Mouse (Mus musculus) kidney, postnatal 4 days (tissue): ENCODE measurements around the gene Tmco1.
A peak's percentile ranks its signal among the peaks of the same experiment; 100 is the strongest.
"Not testable (repeated sequence)": the region's sequence is repeated elsewhere in the genome, so short reads cannot be mapped to it uniquely, and the experiment has no call there.

ENCODE experiments used
- DNase-seq, 2 experiments: peaks; one replicate each; pipeline ENCODE4 v3.0.0; 2021; ENCODE audit warnings: mixed read lengths in 2 of 2

Gene Tmco1

DNA sequence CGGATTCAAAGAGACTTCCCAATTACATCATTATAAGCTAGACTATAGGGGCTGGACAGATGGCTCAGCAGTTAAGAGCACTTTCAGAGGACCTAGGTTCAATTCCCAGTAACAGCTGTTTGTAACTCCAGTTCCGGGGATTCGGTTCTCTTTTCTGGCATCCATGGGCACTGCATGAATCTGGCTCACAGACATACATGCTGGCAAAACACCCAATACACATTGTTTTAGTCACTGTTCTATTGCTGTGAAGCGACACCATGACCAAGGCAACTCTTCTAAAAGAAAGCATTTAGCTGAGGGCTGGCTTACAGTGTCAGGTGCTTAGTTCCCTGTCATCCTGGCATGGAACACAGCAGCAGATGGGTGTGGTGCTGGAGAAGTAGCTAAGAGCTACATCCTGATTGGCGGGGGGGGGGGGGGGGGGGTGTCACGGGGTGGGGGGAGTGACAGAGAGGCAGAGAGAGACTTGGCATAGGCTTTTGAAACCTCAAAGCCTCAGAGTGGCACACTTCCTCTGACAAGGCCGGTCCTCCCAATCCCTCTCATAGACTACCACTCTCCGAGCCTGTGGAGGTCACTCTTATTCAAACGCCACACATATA is 31.1 kb downstream of the Tmco1 start:
- DNase-seq, result no peak

DNA sequence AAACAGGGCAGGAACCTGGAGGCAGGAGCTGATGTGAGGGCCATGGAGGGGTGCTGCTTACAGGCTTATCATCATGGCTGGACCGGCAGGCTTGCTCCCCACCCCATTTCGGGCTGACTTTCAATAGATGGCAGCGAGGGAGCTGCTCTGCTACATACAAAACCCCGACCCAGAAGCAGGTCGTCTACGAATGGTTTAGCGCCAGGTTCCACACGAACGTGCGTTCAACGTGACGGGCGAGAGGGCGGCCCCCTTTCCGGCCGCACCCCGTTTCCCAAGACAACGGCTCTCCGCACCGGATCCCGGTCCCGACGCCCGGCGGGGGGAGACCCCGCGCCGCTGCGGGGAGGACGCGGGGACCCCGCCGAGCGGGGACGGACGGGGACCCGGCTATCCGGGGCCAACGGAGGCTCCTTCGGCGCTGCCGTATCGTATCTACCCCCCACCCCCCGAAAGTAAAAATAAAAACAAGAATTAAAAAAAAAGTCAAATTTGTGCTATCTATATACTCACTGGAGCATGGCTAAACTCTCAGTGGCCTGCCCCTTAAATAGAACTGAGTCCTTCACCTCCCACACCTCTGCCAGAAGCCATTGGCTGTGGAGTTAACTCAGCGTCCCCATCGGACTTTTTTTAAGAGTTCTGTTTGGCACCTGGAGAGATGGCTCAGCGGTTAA is 32.1 kb downstream of the Tmco1 start:
- no peak for DNase-seq

DNA sequence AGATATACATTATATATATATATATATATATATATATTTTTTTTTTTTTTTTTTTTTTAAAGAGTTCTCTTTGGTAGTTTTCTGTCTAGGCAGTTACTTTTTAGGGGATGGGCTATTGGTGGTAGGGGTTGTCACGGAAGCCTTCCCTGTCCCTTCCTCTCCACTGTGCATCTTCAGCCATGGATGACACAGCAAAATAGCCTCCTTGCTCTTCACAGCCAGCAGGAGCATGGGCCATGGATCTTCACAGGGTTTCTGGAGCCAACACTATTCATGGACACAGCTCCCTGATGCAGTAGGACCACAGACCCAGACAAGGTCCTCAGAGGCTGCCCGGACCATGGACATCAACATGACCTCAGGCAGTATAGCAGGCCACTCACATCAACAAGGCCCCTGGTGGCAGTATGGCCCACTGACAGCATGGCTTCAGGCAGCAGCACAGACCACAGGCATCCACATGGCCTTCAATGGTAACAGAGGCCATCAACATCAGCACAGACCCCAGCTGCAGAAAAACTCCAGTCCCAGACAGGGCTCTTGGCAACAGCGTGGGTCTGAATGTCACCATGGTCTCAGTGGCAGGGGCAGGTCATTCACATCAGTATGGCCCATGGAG is 32.8 kb downstream of the Tmco1 start:
- no peak for DNase-seq

DNA sequence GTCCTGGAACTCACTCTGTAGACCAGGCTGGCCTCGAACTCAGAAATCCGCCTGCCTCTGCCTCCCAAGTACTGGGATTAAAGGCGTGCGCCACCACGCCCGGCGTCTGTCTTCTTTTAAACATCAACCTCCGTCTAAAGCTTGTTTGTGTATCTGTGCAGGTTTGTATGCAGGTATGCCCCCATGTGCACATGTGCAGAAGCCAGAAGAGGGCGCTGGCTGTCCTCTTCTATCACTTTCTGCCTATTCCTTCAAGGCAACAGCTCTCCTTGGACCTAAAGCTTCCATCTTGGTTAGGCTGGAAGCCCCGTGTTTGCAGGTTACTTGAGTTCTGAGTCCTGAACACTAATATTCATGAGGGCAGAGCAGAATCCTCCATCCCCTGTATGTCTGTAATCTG is 34.7 kb downstream of the Tmco1 start:
- DNase-seq, result no peak

DNA sequence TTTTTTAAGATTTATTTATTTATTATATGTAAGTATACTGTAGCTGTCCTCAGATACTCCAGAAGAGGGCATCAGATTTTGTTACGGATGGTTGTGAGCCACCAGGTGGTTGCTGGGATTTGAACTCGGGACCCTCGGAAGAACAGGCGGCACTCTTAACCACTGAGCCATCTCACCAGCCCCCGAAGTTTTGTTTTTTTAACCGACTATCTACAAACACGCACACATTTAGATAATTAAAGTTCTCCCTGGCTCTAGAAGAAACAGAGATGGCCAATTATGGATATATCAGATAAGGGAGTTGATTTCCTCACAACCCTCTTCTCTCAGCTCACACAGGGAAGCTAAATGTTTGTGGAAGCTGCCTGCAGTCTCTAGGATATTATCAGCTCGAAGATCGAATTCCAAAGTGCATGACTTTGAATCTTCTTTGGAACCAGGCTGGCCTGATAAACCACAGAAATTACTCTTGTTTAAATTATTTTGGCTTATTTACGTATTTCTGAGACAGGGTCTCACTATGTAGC is 37.9 kb downstream of the Tmco1 start:
- DNase-seq, result not testable (repeated sequence)

DNA sequence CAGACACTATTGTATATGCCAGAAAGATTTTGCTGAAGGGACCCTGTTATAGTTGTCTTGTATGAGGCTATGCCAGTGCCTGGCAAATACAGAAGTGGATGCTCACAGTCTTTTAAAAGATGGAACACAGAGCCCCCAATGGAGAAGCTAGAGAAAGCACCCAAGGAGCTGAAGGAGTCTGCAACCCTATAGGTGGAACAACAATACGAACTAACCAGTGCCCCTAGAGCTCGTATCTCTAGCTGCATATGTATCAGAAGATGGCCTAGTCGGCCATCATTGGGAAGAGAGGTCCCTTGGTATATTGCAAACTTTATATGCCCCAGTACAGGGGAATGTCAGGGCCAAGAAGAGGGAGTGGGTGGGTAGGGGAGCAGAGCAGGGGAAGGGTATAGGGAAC is 41.0 kb downstream of the Tmco1 start:
- DNase-seq, result not testable (repeated sequence)

DNA sequence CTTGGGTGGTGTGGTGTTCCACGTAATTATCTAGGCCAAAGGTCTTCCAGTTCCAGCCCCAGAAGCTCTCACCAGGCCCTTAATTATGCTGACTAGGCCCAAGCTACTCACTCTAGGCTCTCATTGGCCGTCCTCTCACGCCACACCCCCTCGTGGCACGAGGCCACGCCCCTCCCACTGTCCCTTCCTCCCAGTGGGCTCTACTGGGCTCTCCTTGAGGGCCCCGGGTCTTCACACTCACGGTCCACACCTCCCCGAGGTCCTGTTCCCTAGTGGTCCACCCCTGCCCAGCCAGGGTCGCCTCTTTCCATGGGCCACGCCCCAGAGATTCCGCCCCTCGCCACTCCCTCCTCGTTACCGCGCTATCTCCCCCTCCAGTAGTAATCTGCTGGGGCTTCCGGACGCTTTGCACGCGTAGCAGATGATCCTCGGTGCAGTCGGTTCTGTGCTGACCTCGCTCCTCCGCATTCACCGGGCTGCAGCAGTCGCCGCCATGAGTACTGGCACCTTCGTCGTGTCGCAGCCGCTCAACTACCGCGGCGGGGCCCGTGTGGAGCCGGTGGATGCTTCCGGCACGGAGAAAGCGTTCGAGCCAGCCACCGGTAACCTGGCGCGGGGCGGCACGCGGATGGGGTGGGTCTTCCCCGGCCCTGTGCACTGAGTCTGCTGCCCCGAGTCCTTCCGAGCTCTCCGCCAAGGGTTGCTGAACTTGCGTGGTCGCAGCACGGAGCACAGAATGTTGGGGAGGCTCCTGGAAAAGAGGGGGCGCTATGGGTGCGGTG is 41.8 kb downstream of the Tmco1 start, which contains the start of gene Aldh9a1:
TSS of gene Aldh9a1 (plus strand) at position 177 of the 782 bp plus-strand sequence.
- DNase-seq, result peak; percentile 95 to 96

DNA sequence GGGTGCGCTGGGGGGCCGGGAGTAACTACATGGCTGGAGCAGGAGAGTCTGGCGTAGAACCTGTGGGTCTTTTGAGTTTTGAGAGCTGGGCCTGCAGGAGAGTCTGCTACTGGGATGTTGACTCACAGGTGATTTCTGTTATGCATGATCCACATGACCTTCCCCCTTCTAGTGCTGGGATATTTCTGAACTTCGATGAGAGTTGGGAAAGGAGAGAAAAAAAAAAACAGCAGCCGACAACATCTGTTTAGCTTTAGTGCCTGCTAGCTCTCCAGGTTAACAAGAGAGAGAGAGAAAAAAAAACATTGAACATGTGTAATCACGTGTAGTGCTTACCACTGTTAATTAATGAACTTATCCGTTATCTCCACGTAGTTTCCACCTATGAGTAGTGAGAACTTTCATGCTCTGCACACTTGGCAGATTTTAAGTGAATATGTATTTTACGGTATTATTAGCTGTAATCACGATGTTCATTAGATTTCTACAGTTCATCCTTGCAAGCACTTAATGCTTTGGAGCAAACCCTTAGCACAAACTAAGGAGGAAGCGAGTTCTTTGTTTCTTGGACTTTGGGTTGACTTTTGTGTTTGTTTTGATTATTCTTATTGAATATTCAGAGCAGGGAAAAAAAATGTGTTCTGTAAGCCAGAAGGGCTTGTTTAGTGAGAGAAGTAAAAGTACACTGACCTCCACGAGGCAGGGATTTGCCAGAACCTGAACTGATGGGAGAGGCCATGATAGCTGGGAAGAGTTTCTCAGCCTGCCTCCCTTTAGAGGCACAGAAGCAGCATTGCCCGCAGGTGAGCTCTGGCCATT is 42.6 kb downstream of the Tmco1 start:
- no peak for DNase-seq

DNA sequence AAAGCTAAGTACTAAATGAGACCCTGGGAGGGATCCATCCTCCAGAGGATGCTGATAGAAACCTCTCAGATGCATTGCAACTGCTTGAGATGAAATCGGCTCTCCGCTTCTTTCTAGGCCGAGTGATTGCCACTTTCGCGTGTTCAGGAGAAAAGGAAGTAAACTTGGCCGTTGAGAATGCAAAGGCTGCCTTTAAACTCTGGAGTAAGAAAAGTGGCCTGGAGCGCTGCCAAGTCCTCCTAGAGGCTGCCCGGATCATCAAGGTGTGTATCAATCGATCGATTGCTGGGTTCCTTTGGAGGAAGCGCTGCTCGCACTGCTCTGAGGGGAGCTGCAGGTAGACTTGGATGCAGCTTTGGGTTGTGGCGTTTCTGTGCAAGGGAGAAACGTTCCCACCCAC is 44.2 kb downstream of the Tmco1 start:
- no peak for DNase-seq

DNA sequence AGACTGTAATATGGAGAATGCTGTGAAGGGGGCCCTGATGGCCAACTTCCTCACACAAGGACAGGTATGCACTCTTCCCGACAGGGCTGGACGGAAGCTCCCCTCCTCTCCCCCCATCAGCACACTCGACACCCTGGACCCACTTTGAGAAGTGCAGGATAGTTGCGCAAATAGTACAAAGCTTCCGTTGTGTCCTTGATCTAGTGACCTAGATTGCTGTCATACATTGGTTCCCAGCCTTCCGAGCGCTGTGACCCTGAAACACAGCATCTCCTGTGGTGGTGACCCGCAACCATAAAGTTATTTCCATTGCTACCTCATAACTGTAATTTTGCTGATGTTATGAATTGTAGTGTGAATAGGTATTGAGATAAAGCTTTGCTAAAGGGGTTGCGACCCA is 49.2 kb downstream of the Tmco1 start:
- DNase-seq, result no peak

DNA sequence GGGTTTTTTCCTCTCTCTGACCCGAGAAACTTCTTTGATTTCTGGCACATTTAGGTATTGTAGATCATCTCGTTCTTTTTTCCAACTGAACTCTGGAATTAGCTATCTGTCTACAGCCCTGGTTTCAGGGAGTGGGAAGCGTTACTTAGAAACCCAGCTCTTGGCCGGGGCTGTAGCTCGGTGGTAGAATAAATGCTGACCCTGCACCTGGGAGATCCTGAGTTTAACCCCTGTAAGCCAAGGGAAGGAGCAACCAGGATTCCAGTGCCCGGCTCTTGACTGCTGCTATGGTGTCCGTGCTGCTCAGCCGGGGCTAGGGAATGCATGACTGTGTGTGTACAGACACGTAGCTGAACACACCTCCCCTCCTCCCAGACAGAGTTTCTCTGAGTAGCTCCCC is 50.6 kb downstream of the Tmco1 start:
- DNase-seq, result no peak

DNA sequence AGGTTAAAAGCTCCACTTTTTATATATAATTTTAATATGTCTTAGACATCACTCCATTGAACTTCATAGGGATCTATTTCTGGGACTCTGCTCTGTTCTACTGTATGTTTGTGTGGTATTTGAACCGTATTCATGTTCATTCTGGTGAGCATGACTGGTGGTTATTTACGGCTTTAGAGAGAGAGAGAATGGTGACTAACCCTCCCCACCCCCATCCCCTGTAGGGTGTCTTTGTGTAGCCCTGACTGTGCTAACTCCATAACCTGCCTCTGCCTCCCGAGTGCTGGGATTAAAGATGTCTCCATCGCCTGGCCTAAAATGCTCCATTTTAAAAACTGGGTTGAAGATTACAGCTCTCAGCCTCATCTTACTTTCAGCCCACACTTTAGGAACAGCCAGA is 52.1 kb downstream of the Tmco1 start:
- no peak for DNase-seq

DNA sequence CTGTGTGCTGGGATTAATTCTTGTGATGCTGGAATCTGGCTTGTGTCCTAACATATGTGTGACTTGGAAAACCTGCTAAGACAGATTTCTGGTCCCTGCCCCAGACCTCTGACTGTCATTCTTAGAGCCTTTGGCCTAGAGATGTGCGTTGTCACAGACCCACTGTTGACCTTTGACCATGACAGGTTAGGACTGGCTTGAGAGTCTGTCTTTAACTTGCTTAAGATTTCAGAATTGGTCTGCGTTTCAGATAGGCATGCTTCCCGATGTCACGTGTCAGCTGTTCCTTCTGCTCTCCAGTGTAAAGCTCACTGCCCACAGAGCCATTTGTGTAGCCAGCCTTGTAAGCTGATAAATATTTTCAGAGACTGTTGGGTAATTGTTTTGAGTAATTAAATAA is 54.6 kb downstream of the Tmco1 start:
- DNase-seq, result no peak

DNA sequence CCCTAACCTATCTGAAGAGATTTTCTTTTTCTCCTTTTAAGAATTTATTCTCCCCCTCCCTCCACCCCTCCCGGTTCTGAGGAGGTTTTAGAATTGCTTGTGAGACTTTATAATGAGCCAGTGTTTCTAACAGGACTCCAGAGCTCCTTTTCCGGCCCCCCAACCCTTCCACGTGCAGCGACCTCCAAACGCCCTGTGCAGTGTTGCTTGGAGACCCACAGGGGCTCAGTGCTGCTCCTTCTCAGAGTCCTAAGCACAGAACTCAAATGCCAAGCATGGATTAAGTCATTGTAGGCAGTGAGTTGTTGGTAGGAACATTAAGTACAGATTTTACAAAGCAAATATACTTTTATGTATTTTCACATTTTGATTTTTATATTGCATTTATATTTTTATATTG is 55.1 kb downstream of the Tmco1 start:
- no peak for DNase-seq

DNA sequence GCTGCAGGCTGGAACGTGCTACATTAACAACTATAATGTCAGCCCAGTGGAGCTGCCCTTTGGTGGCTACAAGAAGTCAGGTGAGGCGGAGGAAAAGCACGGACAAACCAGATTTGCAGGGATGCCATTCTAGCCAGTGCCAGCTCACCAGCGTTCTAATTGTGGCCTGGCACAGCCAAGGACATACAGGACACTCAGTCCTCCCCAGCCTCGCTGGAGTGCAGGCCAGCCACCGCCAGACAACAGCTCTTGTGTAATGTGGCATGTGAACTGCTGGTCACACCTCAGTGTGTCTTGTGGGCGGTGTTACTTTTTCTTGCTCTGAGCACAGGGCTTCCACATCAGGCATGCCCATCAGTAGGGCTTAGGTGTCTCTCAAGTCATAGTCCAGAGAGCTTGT is 57.6 kb downstream of the Tmco1 start:
- peak; percentile 11 to 41 for DNase-seq

DNA sequence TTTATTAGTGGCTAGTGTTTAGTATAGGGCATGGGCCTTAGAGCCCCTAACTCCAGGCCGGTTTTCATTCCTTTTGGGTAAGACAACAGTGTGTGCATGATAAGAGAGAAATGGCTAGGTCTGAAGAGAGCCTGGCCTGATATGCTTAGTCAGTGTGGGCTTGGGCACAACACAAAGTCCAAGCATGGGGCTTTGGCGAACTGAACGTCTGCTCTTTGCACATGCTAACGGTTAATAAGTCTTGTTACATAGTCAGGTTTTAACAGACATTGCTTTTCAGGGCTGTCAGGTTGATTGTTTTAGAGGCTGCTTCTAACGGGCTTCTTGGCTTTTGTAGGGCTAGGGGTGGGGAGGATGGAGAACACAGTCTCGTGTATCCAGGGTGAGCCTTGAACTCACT is 58.4 kb downstream of the Tmco1 start:
- DNase-seq, result no peak

DNA sequence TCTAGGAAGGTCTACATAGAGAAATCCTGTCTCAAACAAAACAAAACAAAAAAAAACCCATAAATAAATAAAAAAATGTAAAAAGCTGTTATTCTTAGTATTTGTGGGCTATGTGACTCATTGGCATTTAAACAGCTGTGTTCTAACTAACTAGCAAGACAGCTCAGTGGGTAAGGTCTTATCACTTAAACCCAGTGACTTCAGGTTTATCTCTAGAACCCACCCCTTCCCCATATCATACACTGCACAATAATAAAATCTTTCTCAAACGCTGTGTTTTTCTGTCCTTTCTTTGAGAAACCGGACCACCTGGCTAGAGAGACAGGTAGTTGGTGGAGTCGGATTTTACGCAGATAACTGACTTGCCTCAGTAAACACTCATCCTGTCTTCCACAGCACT is 59.8 kb downstream of the Tmco1 start:
- no peak for DNase-seq

DNA sequence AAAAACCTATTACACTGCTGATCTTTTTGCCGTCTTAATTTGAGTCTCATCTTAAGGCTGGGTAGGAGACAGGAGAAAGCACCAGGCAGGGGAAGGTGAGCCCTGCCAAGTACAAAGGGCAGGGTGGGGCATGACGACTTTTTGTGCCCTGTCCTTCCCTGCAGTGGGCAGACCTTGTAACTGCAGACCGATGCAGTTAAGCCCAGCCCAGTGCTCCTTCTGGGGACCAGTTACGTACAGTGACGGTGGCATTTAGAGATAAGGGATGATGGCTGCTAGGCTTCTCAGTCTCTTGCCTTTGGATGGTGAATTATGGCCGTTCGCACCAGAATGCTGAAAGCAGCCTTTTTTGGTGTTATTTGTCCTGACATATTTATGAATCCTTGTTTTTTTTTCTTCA is 60.3 kb downstream of the Tmco1 start:
- no peak for DNase-seq

DNA sequence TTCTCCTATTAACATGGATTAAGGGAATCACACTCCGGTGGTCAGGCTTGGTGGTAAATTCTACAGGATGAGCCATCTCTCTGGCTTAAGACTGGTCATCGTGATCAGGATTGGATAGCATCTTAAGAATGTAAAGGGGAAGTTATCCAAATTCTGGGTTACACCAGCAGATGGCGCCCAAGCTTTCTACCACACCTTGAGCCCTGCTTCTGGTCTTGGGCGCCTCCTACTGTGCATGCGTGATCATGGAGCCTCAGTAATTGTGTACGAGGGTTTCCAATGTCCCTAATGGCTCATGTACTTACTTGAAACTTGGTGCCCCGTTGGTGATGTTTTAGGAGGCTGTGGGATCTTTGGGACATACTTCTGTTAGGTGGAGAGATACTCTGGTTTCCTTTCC is 61.7 kb downstream of the Tmco1 start:
- DNase-seq, result peak; percentile 93 to 94

DNA sequence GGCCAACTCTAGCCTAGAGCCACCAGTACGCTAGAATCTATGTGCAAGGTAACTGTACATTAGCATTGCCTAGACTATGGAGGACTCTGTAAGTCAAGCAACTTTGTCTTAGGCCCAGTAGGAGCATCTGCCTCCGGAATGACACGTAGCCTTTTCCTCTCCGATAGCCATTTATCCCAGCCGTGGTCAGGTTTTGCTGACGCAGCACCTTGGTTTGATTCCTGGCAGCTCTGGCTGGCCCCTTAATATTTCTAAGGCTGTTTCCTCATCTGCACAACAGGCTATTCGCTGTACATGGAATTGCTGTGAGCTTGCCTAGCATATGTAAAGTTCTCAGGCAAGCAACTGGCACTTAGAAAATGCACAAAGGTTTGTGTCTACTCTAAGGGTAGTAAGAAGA is 64.6 kb downstream of the Tmco1 start:
- DNase-seq, result no peak

DNA sequence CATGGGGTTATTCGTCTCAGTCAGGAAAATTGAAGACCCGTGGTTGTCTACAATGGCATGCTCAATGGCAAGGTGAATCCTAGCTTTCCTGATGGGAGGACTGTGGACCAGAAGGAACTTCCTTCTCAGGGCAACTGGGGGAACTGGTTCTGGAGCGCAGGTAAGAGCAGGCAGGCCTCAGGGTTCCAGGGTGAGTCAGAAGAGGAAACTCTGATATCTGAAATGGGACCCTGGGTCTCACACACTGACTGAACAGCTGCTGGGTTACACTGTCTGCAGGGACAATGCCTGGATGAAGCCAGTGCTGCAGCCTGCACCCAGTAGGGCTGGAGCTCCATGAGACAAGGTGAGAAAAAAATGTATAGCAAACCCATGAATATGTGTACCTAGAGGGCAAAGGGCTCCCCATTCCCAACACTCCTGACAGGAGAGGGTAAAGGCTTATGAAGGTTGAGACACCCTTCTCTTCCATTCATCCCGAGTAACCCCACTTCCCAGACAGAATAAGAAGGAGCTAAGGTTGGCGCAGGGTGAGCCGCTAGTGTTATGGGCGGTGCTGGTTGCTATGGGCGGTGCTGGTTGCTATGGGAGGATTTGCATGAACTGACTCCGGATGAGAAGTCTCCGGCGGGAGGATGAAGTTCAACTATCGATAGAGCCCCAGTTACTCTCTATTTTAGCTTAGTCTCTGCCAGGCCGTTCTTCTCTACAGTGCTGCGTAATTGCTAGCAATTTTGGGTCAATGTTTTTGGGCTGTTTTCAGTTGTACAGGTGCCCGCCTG is 66.0 kb downstream of the Tmco1 start:
- DNase-seq, result peak; percentile 81 to 85

DNA sequence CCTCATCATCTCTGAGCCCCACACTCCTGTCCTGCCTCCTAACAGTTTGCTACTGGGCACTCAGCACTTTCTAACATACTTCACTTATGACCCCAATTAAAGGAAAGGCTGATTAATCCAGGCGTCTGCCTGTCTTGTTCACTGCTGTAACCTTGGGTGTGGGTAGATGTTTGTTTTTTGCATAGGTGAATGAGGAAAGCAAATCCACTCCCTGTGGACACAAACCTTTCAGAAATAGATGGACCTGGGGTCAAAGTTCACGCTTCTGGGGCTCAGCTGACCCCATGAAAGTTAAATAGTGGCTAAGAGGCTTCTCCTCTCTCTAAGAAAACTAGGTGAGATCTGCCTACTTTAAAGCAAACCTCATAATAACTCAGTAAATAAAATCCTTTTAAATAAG is 66.8 kb downstream of the Tmco1 start:
- DNase-seq, result peak in 1 of 2 experiments; percentile 25
